Mouse (Mus musculus): ENCODE results near the gene Med27. TPM values are rescaled to one million over a fixed set of nuclear protein-coding genes. Genes with fewer than 3 reads are reported as not detected.

Gene Med27
- polyA plus RNA-seq, 1 experiment: 44.0 TPM

DNA sequence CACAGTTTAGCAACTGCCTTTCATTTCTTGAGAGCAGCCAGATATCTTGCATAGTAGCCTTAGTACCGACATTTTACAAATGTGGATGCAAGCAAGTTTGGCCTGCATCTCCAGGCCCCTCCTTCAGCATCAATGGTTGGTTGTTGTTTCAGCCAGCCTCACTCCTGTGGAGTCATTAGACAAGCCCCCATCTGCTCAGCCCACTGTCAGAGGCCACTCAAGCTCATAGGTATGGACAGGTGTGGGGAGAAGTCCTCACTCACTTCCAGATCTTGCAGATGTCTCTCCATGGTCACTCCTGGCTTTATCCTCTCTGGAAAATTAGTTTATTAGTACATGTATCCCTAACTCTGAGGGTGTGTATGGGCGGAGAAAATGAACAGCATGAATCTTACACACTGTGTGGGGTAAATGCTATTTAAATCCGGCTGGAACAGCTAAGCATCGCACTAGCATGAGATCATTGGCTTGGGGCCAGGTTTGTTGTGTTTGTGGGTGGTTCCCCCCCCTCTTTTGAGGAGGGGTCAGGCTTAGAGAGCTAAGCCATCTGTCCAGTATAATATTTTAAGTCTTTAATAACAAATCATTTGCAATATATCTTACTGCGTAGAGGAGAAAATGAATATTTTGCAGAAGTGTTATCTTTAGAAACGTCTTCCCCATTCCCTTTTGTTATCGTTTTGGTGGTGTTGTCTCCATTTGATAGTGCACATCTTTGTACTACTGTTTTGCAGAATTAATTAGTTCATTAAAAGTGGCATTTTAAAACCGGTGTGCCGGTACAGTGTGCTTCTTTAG lies 118.4 kb downstream of the Med27 start:
- Histone ChIP-seq H3K27me3 (ENCODE audit: control insufficient read depth, insufficient read depth, insufficient read length) (no peaks in the 10 kb centered on the region), H3K4me3 (no peak overlapping the region), H3ac (ENCODE audit: control insufficient read depth, insufficient read length) (no peak overlapping the region), H3K4me2 (ENCODE audit: low read depth) (no peak overlapping the region), H3K36me3 (ENCODE audit: control insufficient read depth, insufficient read depth) (no peaks in the 10 kb centered on the region), H3K79me2 (ENCODE audit: control insufficient read depth, insufficient read depth) (no peaks in the 10 kb centered on the region)
- TF ChIP-seq MAX (IDR thresholded peaks at IDR 0.05; ENCODE audit: low read depth) (no peak), SRF (IDR thresholded peaks at IDR 0.05; ENCODE audit: control insufficient read depth, insufficient read length, low read depth) (no peak)

DNA sequence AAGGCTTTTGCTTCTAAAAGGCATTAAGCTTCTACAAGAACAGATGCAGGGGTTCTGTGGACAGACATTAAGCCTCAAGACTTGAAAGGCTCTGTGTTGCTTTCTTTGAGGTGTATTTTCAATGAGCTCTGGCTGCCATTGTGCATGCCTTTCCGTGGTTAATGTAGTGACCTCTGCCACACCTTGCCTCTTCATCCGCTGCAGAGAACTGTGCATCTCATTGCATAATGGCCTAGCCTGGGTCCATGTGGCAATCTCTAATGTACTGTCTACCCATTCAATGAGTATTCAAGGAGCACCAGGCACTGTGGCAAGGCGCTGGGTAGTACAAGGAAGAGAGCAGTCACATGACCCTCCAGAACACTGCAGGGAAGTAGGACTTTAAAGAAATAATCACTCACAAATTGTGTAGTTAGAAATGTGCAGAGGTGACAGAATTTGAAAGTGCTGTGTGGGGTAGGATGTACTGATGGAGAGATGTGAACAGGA lies 119.1 kb downstream of the Med27 start:
- Histone ChIP-seq H3K4me2 (ENCODE audit: low read depth) (no peak overlapping the region), H3K27me3 (ENCODE audit: control insufficient read depth, insufficient read depth, insufficient read length) (no peaks in the 10 kb centered on the region), H3ac (ENCODE audit: control insufficient read depth, insufficient read length) (no peak overlapping the region), H3K36me3 (ENCODE audit: control insufficient read depth, insufficient read depth) (no peaks in the 10 kb centered on the region), H3K79me2 (ENCODE audit: control insufficient read depth, insufficient read depth) (no peaks in the 10 kb centered on the region), H3K4me3 (no peak overlapping the region)
- TF ChIP-seq SRF (IDR thresholded peaks at IDR 0.05; ENCODE audit: control insufficient read depth, insufficient read length, low read depth): no peak
- TF ChIP-seq E2F4 (IDR thresholded peaks at IDR 0.05; ENCODE audit: insufficient read depth): no peak
- no peak for TF ChIP-seq TCF3 (IDR thresholded peaks at IDR 0.05; ENCODE audit: insufficient read length, low read depth)
- no peak for TF ChIP-seq REST (IDR thresholded peaks at IDR 0.05; ENCODE audit: insufficient read depth, insufficient read length)
- no peak for TF ChIP-seq TCF12 (IDR thresholded peaks at IDR 0.05; ENCODE audit: insufficient read depth, poor library complexity, severe bottlenecking)
- no peak for TF ChIP-seq POLR2A (IDR thresholded peaks at IDR 0.05; ENCODE audit: insufficient read length, low read depth)
- TF ChIP-seq MYOG (IDR thresholded peaks at IDR 0.05; ENCODE audit: control insufficient read depth in 1 of 3, insufficient read depth in 1 of 3, insufficient read length in 2 of 3, low read depth in 2 of 3): no peak
- TF ChIP-seq POLR2AphosphoS2 (IDR thresholded peaks at IDR 0.05; ENCODE audit: insufficient read length, low read depth): no peak
- no peak for TF ChIP-seq MAX (IDR thresholded peaks at IDR 0.05; ENCODE audit: low read depth)
- no peak for TF ChIP-seq MYOD1 (IDR thresholded peaks at IDR 0.05; ENCODE audit: control insufficient read depth in 1 of 3, insufficient read length in 2 of 3, low read depth in 2 of 3)
- no peak for TF ChIP-seq CEBPB (IDR thresholded peaks at IDR 0.05; ENCODE audit: insufficient read depth, poor library complexity, severe bottlenecking)
- TF ChIP-seq USF1 (IDR thresholded peaks at IDR 0.05; ENCODE audit: low read depth): no peak

DNA sequence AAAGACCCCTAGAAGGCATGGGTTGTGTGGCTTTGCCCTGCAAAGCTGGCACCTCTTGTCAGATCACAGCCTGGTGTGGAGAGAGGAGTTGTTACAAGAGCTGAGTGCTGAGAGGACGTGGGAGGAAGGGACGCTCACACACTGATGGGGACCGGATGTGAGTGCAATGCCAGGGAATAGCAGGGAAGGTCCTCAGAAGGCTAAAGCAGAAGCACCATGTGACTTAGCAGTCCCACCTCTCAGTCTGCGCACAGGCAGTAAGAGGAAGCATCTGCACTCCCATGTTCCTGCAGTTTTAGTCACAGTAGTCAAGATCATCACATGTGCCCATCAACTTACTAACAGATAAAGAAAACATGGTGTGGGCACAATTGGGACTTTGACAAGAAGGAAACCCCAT lies 119.8 kb downstream of the Med27 start:
- Histone ChIP-seq H3K27me3 (ENCODE audit: control insufficient read depth, insufficient read depth, insufficient read length) (no peaks in the 10 kb centered on the region), H3K4me2 (ENCODE audit: low read depth) (no peak overlapping the region), H3K79me2 (ENCODE audit: control insufficient read depth, insufficient read depth) (no peaks in the 10 kb centered on the region), H3ac (ENCODE audit: control insufficient read depth, insufficient read length) (no peak overlapping the region), H3K4me3 (no peak overlapping the region), H3K36me3 (ENCODE audit: control insufficient read depth, insufficient read depth) (no peaks in the 10 kb centered on the region)
- no peak for TF ChIP-seq MYOD1 (IDR thresholded peaks at IDR 0.05; ENCODE audit: control insufficient read depth in 1 of 3, insufficient read length in 2 of 3, low read depth in 2 of 3)
- TF ChIP-seq TCF3 (IDR thresholded peaks at IDR 0.05; ENCODE audit: insufficient read length, low read depth): no peak
- no peak for TF ChIP-seq POLR2AphosphoS2 (IDR thresholded peaks at IDR 0.05; ENCODE audit: insufficient read length, low read depth)
- TF ChIP-seq MAX (IDR thresholded peaks at IDR 0.05; ENCODE audit: low read depth): no peak
- no peak for TF ChIP-seq CEBPB (IDR thresholded peaks at IDR 0.05; ENCODE audit: insufficient read depth, poor library complexity, severe bottlenecking)
- no peak for TF ChIP-seq MYOG (IDR thresholded peaks at IDR 0.05; ENCODE audit: control insufficient read depth in 1 of 3, insufficient read depth in 1 of 3, insufficient read length in 2 of 3, low read depth in 2 of 3)
- no peak for TF ChIP-seq TCF12 (IDR thresholded peaks at IDR 0.05; ENCODE audit: insufficient read depth, poor library complexity, severe bottlenecking)
- TF ChIP-seq POLR2A (IDR thresholded peaks at IDR 0.05; ENCODE audit: insufficient read length, low read depth): no peak
- no peak for TF ChIP-seq REST (IDR thresholded peaks at IDR 0.05; ENCODE audit: insufficient read depth, insufficient read length)
- TF ChIP-seq E2F4 (IDR thresholded peaks at IDR 0.05; ENCODE audit: insufficient read depth): no peak
- TF ChIP-seq SRF (IDR thresholded peaks at IDR 0.05; ENCODE audit: control insufficient read depth, insufficient read length, low read depth): no peak
- no peak for TF ChIP-seq USF1 (IDR thresholded peaks at IDR 0.05; ENCODE audit: low read depth)

DNA sequence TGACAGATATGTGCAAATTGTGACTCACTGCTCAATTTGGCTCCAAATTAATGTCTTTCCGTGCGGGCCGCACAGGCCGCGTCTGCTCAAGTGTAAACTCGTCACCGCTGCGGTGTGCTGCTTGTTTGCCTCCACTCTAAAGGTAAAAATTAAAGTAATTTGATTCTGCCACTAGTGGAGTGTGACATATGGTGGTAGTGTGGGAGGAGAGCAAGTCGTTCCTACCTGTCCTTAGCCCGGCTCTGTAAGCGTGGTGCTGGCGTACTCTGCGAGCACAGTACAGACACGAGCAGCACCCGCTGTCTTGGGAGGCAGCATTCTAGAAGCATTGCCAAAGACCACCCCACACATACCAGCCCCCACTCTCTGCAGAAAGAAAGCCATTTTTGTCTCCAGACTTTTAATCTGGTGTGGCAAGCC lies 121.9 kb downstream of the Med27 start:
- Histone ChIP-seq H3ac (ENCODE audit: control insufficient read depth, insufficient read length) (no peak overlapping the region), H3K79me2 (ENCODE audit: control insufficient read depth, insufficient read depth) (no peaks in the 10 kb centered on the region)

More for the DNA sequence above, 121.9 kb downstream of the Med27 start:
- H3K27me3 ChIP-seq (ENCODE audit: control insufficient read depth, insufficient read depth, insufficient read length): no peaks in the 10 kb centered on the region
- H3K4me2 ChIP-seq (ENCODE audit: low read depth): no peak overlapping the region
- TF ChIP-seq E2F4 (IDR thresholded peaks at IDR 0.05; ENCODE audit: insufficient read depth) (no peak), POLR2AphosphoS2 (IDR thresholded peaks at IDR 0.05; ENCODE audit: insufficient read length, low read depth) (no peak), MYOD1 (IDR thresholded peaks at IDR 0.05; ENCODE audit: control insufficient read depth in 1 of 3, insufficient read length in 2 of 3, low read depth in 2 of 3) (no peak), MYOG (IDR thresholded peaks at IDR 0.05; ENCODE audit: control insufficient read depth in 1 of 3, insufficient read depth in 1 of 3, insufficient read length in 2 of 3, low read depth in 2 of 3) (no peak), TCF12 (IDR thresholded peaks at IDR 0.05; ENCODE audit: insufficient read depth, poor library complexity, severe bottlenecking) (no peak), USF1 (IDR thresholded peaks at IDR 0.05; ENCODE audit: low read depth) (no peak), REST (IDR thresholded peaks at IDR 0.05; ENCODE audit: insufficient read depth, insufficient read length) (no peak), SRF (IDR thresholded peaks at IDR 0.05; ENCODE audit: control insufficient read depth, insufficient read length, low read depth) (no peak), POLR2A (IDR thresholded peaks at IDR 0.05; ENCODE audit: insufficient read length, low read depth) (no peak), TCF3 (IDR thresholded peaks at IDR 0.05; ENCODE audit: insufficient read length, low read depth) (no peak), MAX (IDR thresholded peaks at IDR 0.05; ENCODE audit: low read depth) (no peak), CEBPB (IDR thresholded peaks at IDR 0.05; ENCODE audit: insufficient read depth, poor library complexity, severe bottlenecking) (no peak)
- no peak overlapping the region for H3K4me3 ChIP-seq
- no peaks in the 10 kb centered on the region for H3K36me3 ChIP-seq (ENCODE audit: control insufficient read depth, insufficient read depth)

All from myocyte (in vitro differentiated cells).